Mouse (Mus musculus) thymus, postnatal 4 days (tissue): ENCODE measurements around the gene Crtc3.

Experiments
- DNase-seq: peaks from one replicate; pipeline ENCODE4 v3.0.0; 2021

The Crtc3 gene

DNA sequence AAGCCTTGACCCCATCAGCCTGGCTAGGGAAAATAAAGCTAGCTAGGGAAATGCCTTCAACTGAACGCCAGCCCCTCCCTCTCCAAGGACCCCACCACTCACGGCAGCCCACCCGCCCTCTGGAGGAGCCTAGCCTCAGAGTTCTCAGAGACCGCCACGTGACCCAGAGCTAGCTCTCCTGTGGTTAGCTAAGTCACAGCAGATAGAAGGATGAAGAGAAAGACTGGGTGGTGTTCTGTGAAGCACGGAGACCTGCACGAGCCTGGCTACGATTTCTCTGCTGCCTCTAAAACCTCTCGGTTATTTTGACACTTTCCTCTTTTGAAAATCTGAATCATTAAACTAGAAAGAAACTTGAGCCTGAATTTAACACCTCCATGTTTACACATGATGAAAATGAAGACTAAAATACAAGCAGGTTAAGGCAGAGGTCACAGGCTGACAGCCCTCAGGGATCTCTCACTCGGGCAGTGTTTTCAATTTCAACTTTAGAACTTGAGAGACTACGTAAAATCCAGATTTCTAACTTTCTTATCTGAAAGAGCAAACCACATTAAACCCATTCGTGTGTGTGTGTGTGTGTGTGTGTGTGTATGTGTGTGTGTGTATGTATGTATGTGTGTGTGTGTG, 8.3 kb downstream of the Crtc3 start:
- peak; percentile 77 for DNase-seq

- DNase-seq = no peak
These were observed 16.4 kb downstream of the Crtc3 start for GRCm38 (mm10) chr7:80672323-80672722.

GRCm38 (mm10) chr7:80670889-80671288, 17.8 kb downstream of the Crtc3 start:
- no peak for DNase-seq

DNA sequence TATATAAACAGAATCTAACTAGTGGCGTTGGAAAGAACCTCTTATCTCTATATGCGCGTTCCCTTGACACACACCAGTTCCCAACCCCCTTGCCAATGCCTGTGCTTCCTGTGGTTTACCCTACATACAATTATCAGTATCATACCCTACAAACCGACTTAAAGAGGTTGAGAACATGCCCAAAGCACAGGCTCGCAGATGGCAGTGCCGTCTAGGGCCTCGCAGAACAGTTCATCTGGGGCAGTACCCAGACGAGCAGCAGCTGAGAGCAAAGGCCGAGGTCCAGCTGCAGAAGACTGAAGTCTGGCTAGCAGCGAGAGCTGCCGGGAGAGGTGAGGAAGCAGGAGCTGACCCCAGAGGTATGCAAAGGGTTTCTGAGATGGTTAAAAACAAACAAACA, 21.5 kb downstream of the Crtc3 start:
- peak; percentile 58 for DNase-seq

- DNase-seq = no peak
These were observed 22.3 kb downstream of the Crtc3 start for GRCm38 (mm10) chr7:80666198-80666915.

DNA sequence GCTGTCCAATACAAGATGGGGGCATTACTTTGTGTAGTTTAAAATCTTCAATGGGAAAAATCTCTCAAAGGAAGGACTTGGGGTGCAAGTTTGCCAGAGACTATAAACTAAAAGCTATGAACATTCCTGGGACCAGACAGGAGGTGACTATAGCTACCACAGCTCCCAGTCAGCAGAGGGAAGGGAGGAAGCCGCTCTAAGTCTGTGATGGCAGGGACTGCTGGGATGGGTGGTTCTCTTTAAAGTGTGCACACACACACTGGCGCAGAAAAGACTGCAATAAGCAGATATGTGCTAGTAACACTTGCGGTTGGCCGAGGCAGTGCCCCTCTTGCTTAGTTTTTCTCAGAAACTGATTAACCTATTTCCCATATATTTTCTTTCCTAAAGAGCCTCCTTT, 27.6 kb downstream of the Crtc3 start:
- DNase-seq = no peak

- no peak for DNase-seq
These were observed 28.1 kb downstream of the Crtc3 start for GRCm38 (mm10) chr7:80660619-80661018.

- DNase-seq = no peak
These were observed 30.8 kb downstream of the Crtc3 start for GRCm38 (mm10) chr7:80657896-80658295.

GRCm38 (mm10) chr7:80655350-80656013, 33.2 kb downstream of the Crtc3 start:
- DNase-seq = no peak

DNA sequence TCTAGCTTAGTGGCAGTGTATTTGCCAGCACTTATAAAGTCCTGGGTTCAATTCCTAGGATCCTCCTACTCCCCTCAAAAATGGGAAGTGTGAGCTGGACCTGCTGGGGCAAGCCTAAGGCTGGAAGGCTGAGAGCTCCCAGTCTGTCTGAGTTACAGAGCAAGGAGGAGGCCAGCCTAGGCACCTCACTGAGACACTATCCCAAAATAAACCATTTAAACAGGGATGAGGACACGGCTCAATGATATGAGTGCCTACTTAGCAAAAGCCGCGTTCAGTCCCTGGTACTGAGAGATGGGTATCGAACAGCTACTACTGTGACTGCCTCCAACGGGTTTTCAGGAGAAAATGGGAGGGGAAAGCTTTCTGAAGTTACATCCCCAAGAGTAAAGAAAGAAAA, 33.8 kb downstream of the Crtc3 start:
- DNase-seq = no peak

DNA sequence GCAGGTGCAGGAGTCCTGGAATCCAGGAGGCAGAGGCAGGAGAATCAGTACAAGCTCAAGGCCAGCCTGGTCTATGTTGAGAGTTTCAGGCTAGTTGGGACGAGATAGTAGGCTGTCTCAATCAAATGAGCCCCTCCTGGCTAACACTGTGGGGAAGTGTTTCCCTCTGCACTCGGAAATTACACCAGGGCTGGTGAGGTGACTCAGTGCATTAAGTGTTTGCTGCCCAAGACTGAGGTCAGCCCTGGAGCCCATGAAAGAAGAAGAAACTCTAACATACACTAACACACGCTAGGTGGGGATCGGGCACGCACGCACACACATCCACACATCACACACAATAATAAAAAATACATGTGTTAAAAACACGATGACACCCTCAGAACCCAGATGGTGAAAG, 34.3 kb downstream of the Crtc3 start:
- no peak for DNase-seq

- no peak for DNase-seq
These were observed 34.7 kb downstream of the Crtc3 start for GRCm38 (mm10) chr7:80653971-80654370.

DNA sequence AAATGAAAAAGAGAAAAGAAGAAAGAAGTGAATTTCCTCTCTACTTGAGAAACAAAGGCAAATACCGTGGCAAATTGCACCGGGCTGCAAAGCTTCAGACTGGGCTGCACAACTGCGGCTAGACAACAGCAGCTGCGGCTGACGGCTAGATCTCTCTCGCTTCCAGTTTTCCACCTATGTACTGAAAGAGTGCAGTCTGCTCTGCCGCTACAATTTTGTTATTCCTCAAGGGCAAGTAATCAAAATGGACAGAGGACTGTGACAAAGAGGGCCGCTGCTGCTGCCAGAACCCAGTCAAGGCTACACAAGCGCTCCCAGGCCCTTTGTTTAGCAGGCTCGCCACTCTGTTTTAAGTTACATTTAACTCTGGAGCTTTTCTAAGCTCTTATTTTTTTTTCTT, 35.6 kb downstream of the Crtc3 start:
- DNase-seq = peak; percentile 55

DNA sequence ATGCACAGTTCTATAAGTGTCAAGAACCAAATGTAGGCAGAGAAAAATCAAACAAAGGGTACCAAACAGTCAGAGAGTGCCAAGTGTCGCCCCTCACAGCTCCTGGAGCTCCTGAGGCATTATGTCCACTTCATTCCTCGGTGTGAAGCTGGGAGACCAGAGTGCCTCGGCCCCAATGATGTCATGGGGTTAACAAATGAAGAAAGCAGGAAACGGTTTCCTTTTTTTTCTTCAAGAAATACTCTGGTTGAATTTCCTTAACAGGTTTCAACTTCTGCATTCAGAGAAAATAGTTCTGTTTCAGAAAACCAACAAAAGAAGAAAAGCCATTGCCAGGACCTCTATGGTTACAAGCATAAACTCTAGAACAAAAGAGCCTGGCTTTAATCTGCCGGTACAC, 36.4 kb downstream of the Crtc3 start:
- no peak for DNase-seq

- peak; percentile 67 for DNase-seq
These were observed 41.2 kb downstream of the Crtc3 start for GRCm38 (mm10) chr7:80647437-80647871.

DNA sequence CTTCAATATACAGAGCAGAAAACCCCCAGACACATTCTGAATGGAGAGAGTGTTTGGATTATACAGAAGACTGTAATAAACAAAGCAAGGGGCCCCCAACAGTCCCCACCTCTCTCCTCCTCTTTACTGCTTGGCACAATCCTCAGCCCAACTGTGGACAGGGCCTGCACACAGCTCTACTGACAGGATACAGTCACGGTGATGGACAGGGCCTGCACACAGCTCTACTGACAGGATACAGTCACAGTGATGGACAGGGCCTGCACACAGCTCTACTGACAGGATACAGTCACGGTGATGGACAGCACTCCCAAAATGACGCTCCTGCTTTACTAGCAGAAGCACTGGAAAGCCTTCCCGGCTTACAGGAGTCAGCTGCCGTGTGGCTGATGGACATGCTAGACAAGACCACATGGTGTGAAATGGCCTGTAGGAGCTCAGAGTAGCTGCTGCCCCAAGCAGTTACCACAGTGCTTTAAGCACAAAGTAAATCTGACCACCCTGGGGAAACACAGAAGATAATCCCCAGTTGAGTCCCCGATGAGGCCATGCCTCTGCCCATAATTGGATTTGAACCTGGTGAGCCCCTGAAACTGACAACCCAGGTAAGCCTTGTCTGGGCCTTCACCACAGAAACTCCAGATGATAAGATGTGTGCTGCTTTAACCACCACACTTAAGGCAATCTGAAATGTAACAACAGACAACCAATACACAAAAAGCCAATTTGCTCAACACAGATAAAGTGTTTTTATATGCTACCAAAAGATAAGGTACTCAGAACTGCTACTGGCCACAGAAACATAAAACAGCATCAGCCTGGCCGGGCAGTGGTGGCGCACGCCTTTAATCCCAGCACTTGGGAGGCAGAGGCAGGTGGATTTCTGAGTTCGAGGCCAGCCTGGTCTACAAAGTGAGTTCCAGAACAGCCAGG, 42.3 kb downstream of the Crtc3 start:
- DNase-seq = no peak

DNA sequence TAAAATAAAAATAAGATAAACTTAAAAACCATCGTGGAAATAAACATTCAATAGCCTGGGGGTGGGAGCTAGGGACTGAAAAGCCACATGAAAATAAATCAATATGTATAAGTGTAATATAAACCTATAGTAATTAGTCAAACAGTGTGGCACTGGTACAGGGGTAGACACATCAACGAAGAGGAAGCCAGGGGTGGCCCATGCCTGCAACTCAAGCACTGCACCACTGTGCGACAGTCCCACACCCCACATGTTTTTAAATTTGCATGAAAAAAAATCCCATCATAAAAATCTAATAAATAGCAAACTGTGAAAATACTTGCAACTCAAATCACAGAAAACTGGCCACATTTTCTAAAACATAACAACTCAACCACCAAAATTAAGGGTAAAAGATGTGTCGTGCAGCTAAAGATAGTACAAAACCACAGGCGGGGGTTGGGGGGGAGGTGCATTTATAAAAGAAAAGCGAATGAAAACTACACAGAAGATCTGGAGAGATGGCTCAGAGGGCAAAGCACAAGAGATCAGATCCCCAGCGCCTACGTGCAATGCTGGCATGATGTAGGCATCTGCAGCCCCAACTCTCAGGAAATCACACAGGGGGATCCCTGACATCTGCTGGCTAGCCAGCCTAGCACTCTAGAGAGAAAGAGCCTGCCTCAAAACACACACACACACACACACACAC, 45.6 kb downstream of the Crtc3 start:
- DNase-seq = peak; percentile 65

- no peak for DNase-seq
These were observed 46.1 kb downstream of the Crtc3 start for GRCm38 (mm10) chr7:80642552-80642951.

DNA sequence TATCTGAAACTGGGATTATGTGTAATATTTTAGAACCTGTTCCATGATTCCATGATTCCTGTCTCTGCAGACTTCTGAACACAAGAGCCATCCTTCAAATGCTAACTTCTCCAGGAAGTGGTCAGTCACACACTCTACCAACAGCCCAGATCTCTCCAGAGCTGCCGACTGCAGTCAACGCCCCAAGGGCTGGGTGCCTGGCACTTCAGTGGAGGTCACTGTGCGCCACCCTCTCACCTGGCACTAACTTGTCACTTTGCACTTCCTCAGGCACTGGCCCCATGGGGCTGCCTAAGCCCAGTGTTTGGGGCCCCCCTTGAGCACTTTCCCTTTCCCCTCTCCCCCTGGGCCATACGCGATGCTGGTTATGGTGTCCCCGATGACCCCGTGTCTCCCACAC, 46.8 kb downstream of the Crtc3 start:
- peak; percentile 47 for DNase-seq

DNA sequence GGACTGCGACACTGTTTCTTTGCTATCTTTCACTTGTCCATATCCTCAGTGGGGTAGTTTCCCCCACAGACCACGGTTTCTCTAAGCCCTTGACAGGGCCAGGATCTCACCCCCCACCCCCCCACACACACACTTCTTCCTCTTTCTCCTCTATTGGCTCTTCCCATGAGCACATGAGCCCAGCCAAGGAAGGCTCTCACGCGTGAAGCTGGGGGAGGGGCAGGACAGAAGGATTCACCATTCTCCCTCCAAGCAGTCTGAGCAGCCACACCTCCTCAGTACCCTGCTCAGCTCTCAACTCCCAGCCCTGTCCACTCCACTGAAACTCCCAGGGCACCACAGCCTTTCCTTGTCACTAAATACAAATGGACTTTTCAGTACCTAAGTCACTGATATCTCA, 47.2 kb downstream of the Crtc3 start:
- peak; percentile 34 for DNase-seq

DNA sequence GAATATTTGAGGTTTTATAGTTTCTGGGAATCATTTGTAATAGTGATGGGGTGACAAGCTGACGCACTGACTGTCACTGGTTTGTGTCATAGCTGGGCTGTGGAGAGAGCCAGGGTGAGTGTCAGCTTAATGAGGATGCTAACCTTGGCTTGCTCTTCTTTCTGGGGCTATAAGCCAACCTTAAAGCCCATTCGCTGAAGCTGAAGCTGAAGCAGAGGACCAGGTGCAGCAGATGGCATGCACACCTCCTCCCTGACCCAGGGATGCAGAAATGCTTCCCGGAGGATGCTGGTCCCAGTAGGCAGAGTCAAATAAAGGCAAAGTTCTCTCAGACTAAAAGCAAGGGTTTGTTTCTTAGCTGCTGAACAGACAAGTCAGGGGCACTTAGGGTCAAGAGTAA, 48.7 kb downstream of the Crtc3 start:
- DNase-seq = no peak

DNA sequence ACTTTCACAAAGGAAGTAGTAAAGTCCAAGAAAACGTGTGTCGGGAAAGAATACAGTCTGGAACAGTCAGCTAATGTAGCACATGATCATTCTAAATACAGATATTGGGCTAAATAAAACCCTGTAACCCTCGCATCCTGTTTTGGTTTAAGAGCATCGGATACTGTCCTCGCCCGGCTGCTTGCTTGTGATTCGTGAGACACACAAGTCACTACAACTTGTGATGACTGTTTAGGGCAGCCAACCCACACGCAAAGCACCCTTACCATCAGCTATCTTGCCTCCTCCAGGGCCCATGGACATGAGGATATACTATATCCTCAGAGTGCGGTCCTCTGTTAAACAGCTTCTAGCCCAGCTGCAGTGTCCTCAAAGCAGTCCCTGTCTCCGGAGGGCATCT, 50.2 kb downstream of the Crtc3 start:
- no peak for DNase-seq
